Mouse (Mus musculus): ENCODE results near the gene Gm4756. TPM values are rescaled to one million over a fixed set of nuclear protein-coding genes. Genes with fewer than 3 reads are reported as not detected.

Gm4756 gene
- polyA plus RNA-seq, 1 experiment from 2014 or later = not detected

- WGBS = 88% methylated on average over 1 of the region's 1 CpGs
- Histone ChIP-seq H3K9ac (ENCODE audit: low read length) (no peak overlapping the region), H3K4me1 (replicated peaks; ENCODE audit: control insufficient read depth, insufficient read depth, low read length) (no peaks in the 10 kb centered on the region), H3K36me3 (ENCODE audit: control insufficient read depth, insufficient read depth, low read length) (no peaks in the 10 kb centered on the region), H3K4me2 (ENCODE audit: low read depth, low read length) (no peak overlapping the region), H3K27me3 (ENCODE audit: control insufficient read depth, insufficient read depth, low read depth, low read length) (no peaks in the 10 kb centered on the region), H3K9me3 (ENCODE audit: control insufficient read depth, low read length) (no peaks in the 10 kb centered on the region), H3K4me3 (ENCODE audit: low read length) (no peak overlapping the region), H3K27ac (ENCODE audit: low read length) (no peak overlapping the region)
- no peak for ATAC-seq (ENCODE audit: low read depth)
Observed at GRCm38 (mm10) chr12:72681919-72682318, 32.5 kb upstream of the Gm4756 start.

GRCm38 (mm10) chr12:72679635-72680034 is 30.2 kb upstream of the Gm4756 start:
- ATAC-seq (ENCODE audit: low read depth) = no peak
- no peaks in the 10 kb centered on the region for H3K27me3 ChIP-seq (ENCODE audit: control insufficient read depth, insufficient read depth, low read depth, low read length)
- WGBS = 65% methylated on average over 3 of the region's 3 CpGs
- no peaks in the 10 kb centered on the region for H3K4me1 ChIP-seq (replicated peaks; ENCODE audit: control insufficient read depth, insufficient read depth, low read length)
- no peak overlapping the region for H3K4me2 ChIP-seq (ENCODE audit: low read depth, low read length)
- H3K9ac ChIP-seq (ENCODE audit: low read length) = no peak overlapping the region
- H3K27ac ChIP-seq (ENCODE audit: low read length) = no peak overlapping the region
- H3K36me3 ChIP-seq (ENCODE audit: control insufficient read depth, insufficient read depth, low read length) = no peaks in the 10 kb centered on the region
- no peak overlapping the region for H3K4me3 ChIP-seq (ENCODE audit: low read length)
- no peaks in the 10 kb centered on the region for H3K9me3 ChIP-seq (ENCODE audit: control insufficient read depth, low read length)

- Histone ChIP-seq H3K27me3 (ENCODE audit: control insufficient read depth, insufficient read depth, low read depth, low read length) (no peaks in the 10 kb centered on the region), H3K9ac (ENCODE audit: low read length) (no peak overlapping the region), H3K4me1 (replicated peaks; ENCODE audit: control insufficient read depth, insufficient read depth, low read length) (no peaks in the 10 kb centered on the region), H3K4me3 (ENCODE audit: low read length) (no peak overlapping the region), H3K27ac (ENCODE audit: low read length) (no peak overlapping the region), H3K9me3 (ENCODE audit: control insufficient read depth, low read length) (no peaks in the 10 kb centered on the region), H3K4me2 (ENCODE audit: low read depth, low read length) (no peak overlapping the region), H3K36me3 (ENCODE audit: control insufficient read depth, insufficient read depth, low read length) (no peaks in the 10 kb centered on the region)
- peak; percentile 45; the same call in 1 of the 2 replicates for ATAC-seq (ENCODE audit: low read depth)
- 67% methylated on average over 2 of the region's 2 CpGs for WGBS
Observed at GRCm38 (mm10) chr12:72674820-72675219, 25.4 kb upstream of the Gm4756 start.

- ATAC-seq (ENCODE audit: low read depth) = peak; percentile 36; the same call in 1 of the 2 replicates
- H3K4me3 ChIP-seq (ENCODE audit: low read length) = no peak overlapping the region
- H3K36me3 ChIP-seq (ENCODE audit: control insufficient read depth, insufficient read depth, low read length) = no peaks in the 10 kb centered on the region
- H3K9ac ChIP-seq (ENCODE audit: low read length) = no peak overlapping the region
- H3K4me1 ChIP-seq (replicated peaks; ENCODE audit: control insufficient read depth, insufficient read depth, low read length) = no peaks in the 10 kb centered on the region
- H3K9me3 ChIP-seq (ENCODE audit: control insufficient read depth, low read length) = no peaks in the 10 kb centered on the region
- no peaks in the 10 kb centered on the region for H3K27me3 ChIP-seq (ENCODE audit: control insufficient read depth, insufficient read depth, low read depth, low read length)
- H3K4me2 ChIP-seq (ENCODE audit: low read depth, low read length) = no peak overlapping the region
- WGBS = 55% methylated on average over 7 of the region's 7 CpGs
- H3K27ac ChIP-seq (ENCODE audit: low read length) = no peak overlapping the region
Observed at GRCm38 (mm10) chr12:72674079-72674797, 24.8 kb upstream of the Gm4756 start.

GRCm38 (mm10) chr12:72671516-72672135 is 22.2 kb upstream of the Gm4756 start:
- H3K36me3 ChIP-seq (ENCODE audit: control insufficient read depth, insufficient read depth, low read length) = no peaks in the 10 kb centered on the region
- ATAC-seq (ENCODE audit: low read depth) = no peak
- no peak overlapping the region for H3K4me2 ChIP-seq (ENCODE audit: low read depth, low read length)
- no peaks in the 10 kb centered on the region for H3K9me3 ChIP-seq (ENCODE audit: control insufficient read depth, low read length)
- H3K27me3 ChIP-seq (ENCODE audit: control insufficient read depth, insufficient read depth, low read depth, low read length) = no peaks in the 10 kb centered on the region
- H3K27ac ChIP-seq (ENCODE audit: low read length) = no peak overlapping the region
- H3K4me1 ChIP-seq (replicated peaks; ENCODE audit: control insufficient read depth, insufficient read depth, low read length) = no peaks in the 10 kb centered on the region
- H3K9ac ChIP-seq (ENCODE audit: low read length) = no peak overlapping the region
- no peak overlapping the region for H3K4me3 ChIP-seq (ENCODE audit: low read length)
- 77% methylated on average over 6 of the region's 6 CpGs for WGBS

GRCm38 (mm10) chr12:72670921-72671320 is 21.5 kb upstream of the Gm4756 start:
- no peak for ATAC-seq (ENCODE audit: low read depth)
- Histone ChIP-seq H3K27ac (ENCODE audit: low read length) (no peak overlapping the region), H3K4me1 (replicated peaks; ENCODE audit: control insufficient read depth, insufficient read depth, low read length) (no peaks in the 10 kb centered on the region), H3K36me3 (ENCODE audit: control insufficient read depth, insufficient read depth, low read length) (no peaks in the 10 kb centered on the region), H3K4me3 (ENCODE audit: low read length) (no peak overlapping the region), H3K9ac (ENCODE audit: low read length) (no peak overlapping the region), H3K27me3 (ENCODE audit: control insufficient read depth, insufficient read depth, low read depth, low read length) (no peaks in the 10 kb centered on the region), H3K4me2 (ENCODE audit: low read depth, low read length) (no peak overlapping the region), H3K9me3 (ENCODE audit: control insufficient read depth, low read length) (no peaks in the 10 kb centered on the region)
- WGBS = 79% methylated on average over 8 of the region's 8 CpGs

- no peak for ATAC-seq (ENCODE audit: low read depth)
- H3K9me3 ChIP-seq (ENCODE audit: control insufficient read depth, low read length) = no peaks in the 10 kb centered on the region
- no peak overlapping the region for H3K4me3 ChIP-seq (ENCODE audit: low read length)
- H3K36me3 ChIP-seq (ENCODE audit: control insufficient read depth, insufficient read depth, low read length) = no peaks in the 10 kb centered on the region
- H3K27me3 ChIP-seq (ENCODE audit: control insufficient read depth, insufficient read depth, low read depth, low read length) = no peaks in the 10 kb centered on the region
- no peak overlapping the region for H3K4me2 ChIP-seq (ENCODE audit: low read depth, low read length)
- 47% methylated on average over 10 of the region's 10 CpGs for WGBS
- H3K9ac ChIP-seq (ENCODE audit: low read length) = no peak overlapping the region
- peaks cover 10% of the 10 kb centered on the region for H3K4me1 ChIP-seq (replicated peaks; ENCODE audit: control insufficient read depth, insufficient read depth, low read length)
- H3K27ac ChIP-seq (ENCODE audit: low read length) = 0 out of 2 replicates have a peak overlapping the region, but pooled peaks have one; percentile 11
Observed at GRCm38 (mm10) chr12:72667868-72668469, 18.5 kb upstream of the Gm4756 start.

- Histone ChIP-seq H3K4me1 (replicated peaks; ENCODE audit: control insufficient read depth, insufficient read depth, low read length) (peaks cover 10% of the 10 kb centered on the region), H3K27ac (ENCODE audit: low read length) (no peak overlapping the region), H3K4me2 (ENCODE audit: low read depth, low read length) (no peak overlapping the region), H3K9ac (ENCODE audit: low read length) (no peak overlapping the region), H3K36me3 (ENCODE audit: control insufficient read depth, insufficient read depth, low read length) (no peaks in the 10 kb centered on the region), H3K27me3 (ENCODE audit: control insufficient read depth, insufficient read depth, low read depth, low read length) (no peaks in the 10 kb centered on the region), H3K4me3 (ENCODE audit: low read length) (no peak overlapping the region), H3K9me3 (ENCODE audit: control insufficient read depth, low read length) (no peaks in the 10 kb centered on the region)
- WGBS = 81% methylated on average over 5 of the region's 5 CpGs
- no peak for ATAC-seq (ENCODE audit: low read depth)
Observed at GRCm38 (mm10) chr12:72666015-72666414, 16.6 kb upstream of the Gm4756 start.

GRCm38 (mm10) chr12:72664735-72665337 is 15.4 kb upstream of the Gm4756 start, which contains the start of gene Dhrs7:
Gene Dhrs7 (minus strand): TSS chr12:72664909.
- Histone ChIP-seq H3K9me3 (ENCODE audit: control insufficient read depth, low read length) (no peaks in the 10 kb centered on the region), H3K4me1 (replicated peaks; ENCODE audit: control insufficient read depth, insufficient read depth, low read length) (peaks cover 10% of the 10 kb centered on the region), H3K27ac (ENCODE audit: low read length) (peak within 1 kb of the TSS; percentile 97), H3K4me3 (ENCODE audit: low read length) (peak within 1 kb of the TSS; percentile 71), H3K4me2 (ENCODE audit: low read depth, low read length) (peak within 1 kb of the TSS; percentile 87), H3K36me3 (ENCODE audit: control insufficient read depth, insufficient read depth, low read length) (no peaks in the 10 kb centered on the region), H3K9ac (ENCODE audit: low read length) (peak within 1 kb of the TSS; percentile 78), H3K27me3 (ENCODE audit: control insufficient read depth, insufficient read depth, low read depth, low read length) (no peaks in the 10 kb centered on the region)
- under 1% methylated on average over 33 of the region's 33 CpGs for WGBS
- peak; percentile 98 for ATAC-seq (ENCODE audit: low read depth)
